Mouse (Mus musculus) cerebellum, adult 11 months (tissue): ENCODE data around the gene Igfals.

Experiments
- DNase-seq: peaks from one replicate; pipeline ENCODE4 v3.0.0; 2022

Igfals gene

GRCm38 (mm10) chr17:24895571-24896240, 29.9 kb downstream of the Igfals start:
- DNase-seq, result no peak

GRCm38 (mm10) chr17:24896241-24896992, 30.6 kb downstream of the Igfals start, which contains the start of gene Nme3:
Nme3 (plus strand) TSS chr17:24896500.
- DNase-seq, result peak; percentile 69

- no peak for DNase-seq
Measured at GRCm38 (mm10) chr17:24896993-24897269, 31.1 kb downstream of the Igfals start.

- DNase-seq, result no peak
Measured at GRCm38 (mm10) chr17:24897600-24897999, 31.8 kb downstream of the Igfals start.

GRCm38 (mm10) chr17:24898041-24898854, 32.5 kb downstream of the Igfals start:
- DNase-seq, result no peak

GRCm38 (mm10) chr17:24899153-24899552, 33.4 kb downstream of the Igfals start:
- DNase-seq, result no peak

- DNase-seq, result no peak
Measured at GRCm38 (mm10) chr17:24900014-24900413, 34.2 kb downstream of the Igfals start.

GRCm38 (mm10) chr17:24902124-24902523, 36.3 kb downstream of the Igfals start:
- no peak for DNase-seq

GRCm38 (mm10) chr17:24902671-24903474, 37.1 kb downstream of the Igfals start:
- DNase-seq, result no peak

- no peak for DNase-seq
Measured at GRCm38 (mm10) chr17:24903767-24904166, 38.0 kb downstream of the Igfals start.

GRCm38 (mm10) chr17:24907591-24907990, 41.8 kb downstream of the Igfals start:
- no peak for DNase-seq

GRCm38 (mm10) chr17:24913984-24914383, 48.2 kb downstream of the Igfals start:
- no peak for DNase-seq

GRCm38 (mm10) chr17:24923246-24923645, 57.4 kb downstream of the Igfals start:
- no peak for DNase-seq

- no peak for DNase-seq
Measured at GRCm38 (mm10) chr17:24929506-24929905, 63.7 kb downstream of the Igfals start.
